Mouse (Mus musculus) fat pad, adult 2 months (tissue): ENCODE data around the gene Wdr20.

ENCODE experiments used
- DNase-seq: peaks from one replicate; pipeline ENCODE4 v3.0.0-alpha.2; 2011; ENCODE audit warnings: low read depth, low spot score; ENCODE audit errors: extremely low read depth

The Wdr20 gene

GRCm38 (mm10) chr12:110775628-110776426, 38.1 kb downstream of the Wdr20 start:
- DNase-seq, result no peak

GRCm38 (mm10) chr12:110777853-110778252, 40.1 kb downstream of the Wdr20 start:
- DNase-seq, result no peak

GRCm38 (mm10) chr12:110779296-110779695, 41.6 kb downstream of the Wdr20 start:
- no peak for DNase-seq

- no peak for DNase-seq
Measured at GRCm38 (mm10) chr12:110781181-110781580, 43.4 kb downstream of the Wdr20 start.

GRCm38 (mm10) chr12:110782278-110782677, 44.5 kb downstream of the Wdr20 start:
- no peak for DNase-seq

- DNase-seq, result no peak
Measured at GRCm38 (mm10) chr12:110784211-110784610, 46.5 kb downstream of the Wdr20 start.

- no peak for DNase-seq
Measured at GRCm38 (mm10) chr12:110786243-110786642, 48.5 kb downstream of the Wdr20 start.

- DNase-seq, result no peak
Measured at GRCm38 (mm10) chr12:110790580-110790979, 52.8 kb downstream of the Wdr20 start.

GRCm38 (mm10) chr12:110791026-110791425, 53.3 kb downstream of the Wdr20 start:
- no peak for DNase-seq

- DNase-seq, result no peak
Measured at GRCm38 (mm10) chr12:110795035-110795434, 57.3 kb downstream of the Wdr20 start.

GRCm38 (mm10) chr12:110796748-110797147, 59.0 kb downstream of the Wdr20 start:
- DNase-seq, result no peak

- no peak for DNase-seq
Measured at GRCm38 (mm10) chr12:110797202-110797601, 59.5 kb downstream of the Wdr20 start.

- no peak for DNase-seq
Measured at GRCm38 (mm10) chr12:110797842-110798431, 60.2 kb downstream of the Wdr20 start.

- no peak for DNase-seq
Measured at GRCm38 (mm10) chr12:110799226-110799625, 61.5 kb downstream of the Wdr20 start.

- DNase-seq, result no peak
Measured at GRCm38 (mm10) chr12:110801876-110802464, 64.2 kb downstream of the Wdr20 start.

- no peak for DNase-seq
Measured at GRCm38 (mm10) chr12:110802674-110803297, 65.0 kb downstream of the Wdr20 start.

GRCm38 (mm10) chr12:110804261-110804660, 66.5 kb downstream of the Wdr20 start:
- no peak for DNase-seq

GRCm38 (mm10) chr12:110806301-110806970, 68.7 kb downstream of the Wdr20 start:
- no peak for DNase-seq

GRCm38 (mm10) chr12:110808430-110808829, 70.7 kb downstream of the Wdr20 start:
- DNase-seq, result no peak

GRCm38 (mm10) chr12:110808848-110809247, 71.1 kb downstream of the Wdr20 start:
- DNase-seq, result no peak

- no peak for DNase-seq
Measured at GRCm38 (mm10) chr12:110813132-110813531, 75.4 kb downstream of the Wdr20 start.
